Mouse (Mus musculus) G1E (cell line): ENCODE measurements around the gene Ccdc106.

ENCODE experiments used
- CTCF ChIP-seq: IDR thresholded peaks from 2 replicates; pipeline ENCODE4 v1.5.1; 2012; ENCODE audit warnings: low read depth, low read length, inconsistent platforms, mixed read lengths
- GATA1 ChIP-seq: IDR thresholded peaks from 2 replicates; pipeline ENCODE4 v1.6.1; 2012; ENCODE audit warnings: borderline replicate concordance, low read length, inconsistent platforms, mixed read lengths
- GATA2 ChIP-seq: IDR thresholded peaks from 2 replicates; pipeline ENCODE4 v1.6.1; 2012; ENCODE audit warnings: low read depth, low read length, inconsistent platforms, borderline replicate concordance
- TAL1 ChIP-seq: conservative IDR thresholded peaks from 2 replicates; pipeline ENCODE4 v1.6.1; 2012; ENCODE audit warnings: low read depth, low read length, inconsistent platforms, mixed read lengths

DNA sequence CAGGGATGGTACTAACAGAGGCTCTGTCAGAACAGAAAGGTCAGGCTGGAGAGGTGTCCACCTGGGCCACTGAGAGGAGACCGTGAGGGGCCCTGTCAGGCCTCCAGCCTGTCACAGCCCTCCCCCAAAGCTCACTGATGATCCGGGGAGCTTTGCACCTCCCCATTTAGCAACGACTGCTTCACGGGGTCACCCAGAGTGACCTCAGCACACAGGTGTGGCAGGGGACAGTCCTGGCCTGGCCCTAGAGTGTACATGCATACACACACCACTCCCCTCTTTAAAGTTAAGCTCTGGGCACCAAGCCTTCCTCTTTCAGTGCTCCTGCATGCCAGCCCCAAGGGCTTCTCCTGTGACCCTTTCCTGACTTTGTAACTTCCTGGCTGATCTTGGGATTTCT is 44.9 kb upstream of the Ccdc106 start:
- no peak for TF ChIP-seq CTCF
- TF ChIP-seq TAL1: no peak
- no peak for TF ChIP-seq GATA1
- TF ChIP-seq GATA2: no peak
